Mouse (Mus musculus) right cerebral cortex, adult 2 months (tissue): Measurements from ENCODE around the gene Gm43552.
"Not testable (repeated sequence)": the region's sequence is repeated elsewhere in the genome, so short reads cannot be mapped to it uniquely, and the experiment has no call there.

ENCODE experiments used
- DNase-seq, 2 experiments: peaks; one replicate each; pipeline ENCODE4 v3.0.0; 2021 to 2022; ENCODE audit warnings: low spot score in 2 of 2

The Gm43552 gene

GRCm38 (mm10) chr5:65492716-65493531 is at the start of gene Gm43552:
Gene Gm43552 (minus strand): TSS chr5:65492833.
- peak; percentile 94 to 97 for DNase-seq

- DNase-seq, result peak in 1 of 2 experiments; percentile 21
These were observed 49.3 kb upstream of the Gm43552 start for GRCm38 (mm10) chr5:65541889-65542288.

- no peak for DNase-seq
These were observed 47.2 kb upstream of the Gm43552 start for GRCm38 (mm10) chr5:65539786-65540185.

GRCm38 (mm10) chr5:65538829-65539228 is 46.2 kb upstream of the Gm43552 start:
- no peak for DNase-seq

GRCm38 (mm10) chr5:65538121-65538520 is 45.5 kb upstream of the Gm43552 start:
- no peak for DNase-seq

GRCm38 (mm10) chr5:65537420-65538071 is 44.9 kb upstream of the Gm43552 start:
- DNase-seq, result peak; percentile 17 to 20

GRCm38 (mm10) chr5:65536751-65537419 is 44.3 kb upstream of the Gm43552 start, which contains the start of the genes Smim14 and Ube2k:
Gene Smim14 (minus strand): TSS chr5:65537184.
Gene Ube2k (plus strand): TSS chr5:65537233.
- DNase-seq, result peak; percentile 91 to 92

- DNase-seq, result not testable (repeated sequence)
These were observed 43.4 kb upstream of the Gm43552 start for GRCm38 (mm10) chr5:65536068-65536465.

- peak in 1 of 2 experiments; percentile 14 for DNase-seq
These were observed 42.9 kb upstream of the Gm43552 start for GRCm38 (mm10) chr5:65535457-65536067.

GRCm38 (mm10) chr5:65534496-65534895 is 41.9 kb upstream of the Gm43552 start:
- DNase-seq, result no peak

- DNase-seq, result no peak
These were observed 38.6 kb upstream of the Gm43552 start for GRCm38 (mm10) chr5:65531283-65531682.

- no peak for DNase-seq
These were observed 33.2 kb upstream of the Gm43552 start for GRCm38 (mm10) chr5:65525674-65526443.

- no peak for DNase-seq
These were observed 32.2 kb upstream of the Gm43552 start for GRCm38 (mm10) chr5:65524831-65525230.

GRCm38 (mm10) chr5:65521803-65522202 is 29.2 kb upstream of the Gm43552 start:
- no peak for DNase-seq

GRCm38 (mm10) chr5:65514635-65515278 is 22.1 kb upstream of the Gm43552 start:
- no peak for DNase-seq

- no peak for DNase-seq
These were observed 20.9 kb upstream of the Gm43552 start for GRCm38 (mm10) chr5:65513506-65513905.

- DNase-seq, result no peak
These were observed 15.8 kb upstream of the Gm43552 start for GRCm38 (mm10) chr5:65508395-65508794.

- no peak for DNase-seq
These were observed 13.2 kb upstream of the Gm43552 start for GRCm38 (mm10) chr5:65505786-65506185.

- DNase-seq, result no peak
These were observed 8.8 kb upstream of the Gm43552 start for GRCm38 (mm10) chr5:65501407-65501806.

GRCm38 (mm10) chr5:65500231-65500630 is 7.6 kb upstream of the Gm43552 start:
- no peak for DNase-seq
